Mouse (Mus musculus) spleen, adult 2 months (tissue): ENCODE results near the gene Gps2. TPM values are rescaled to one million over a fixed set of nuclear protein-coding genes. Genes with fewer than 3 reads are reported as not detected.

Experiments used
- DNase-seq, 2 experiments: peaks; one replicate each; pipeline versions ENCODE4 v3.0.0 to v3.0.0-alpha.2; 2012 to 2021; ENCODE audit warnings: low spot score in 2 of 2, low read depth in 1 of 2
- H3K27ac ChIP-seq: fragments of 200-500 bp; 2 replicates; pipeline ENCODE4 v1.5.1; 2012; ENCODE audit warnings: low read length, inconsistent platforms; ENCODE audit not compliant: insufficient read depth
- H3K27me3 ChIP-seq: fragments of 200-500 bp; 2 replicates; pipeline ENCODE4 v1.6.1; 2012; ENCODE audit warnings: mild to moderate bottlenecking, moderate library complexity, low read length, inconsistent platforms; ENCODE audit not compliant: control insufficient read depth, insufficient read depth
- H3K36me3 ChIP-seq: fragments of 200-500 bp; 2 replicates; pipeline ENCODE4 v1.6.1; 2012; ENCODE audit warnings: mild to moderate bottlenecking, low read length, inconsistent platforms; ENCODE audit not compliant: control insufficient read depth, insufficient read depth
- H3K4me1 ChIP-seq: fragments of 200-500 bp; 2 replicates; pipeline ENCODE4 v1.6.1; 2011; ENCODE audit warnings: inconsistent platforms; ENCODE audit not compliant: control insufficient read depth, insufficient read depth, insufficient read length
- H3K4me3 ChIP-seq: fragments of 200-500 bp; 2 replicates; pipeline ENCODE4 v1.5.1; 2011; ENCODE audit warnings: mild to moderate bottlenecking, inconsistent platforms; ENCODE audit not compliant: insufficient read depth, insufficient read length; ENCODE audit errors: extremely low read depth
- CTCF ChIP-seq: fragments of 200-500 bp; IDR thresholded peaks from 2 replicates; pipeline ENCODE4 v1.5.1; 2011; ENCODE audit warnings: mild to moderate bottlenecking, inconsistent platforms; ENCODE audit not compliant: insufficient read depth, insufficient read length, insufficient replicate concordance; ENCODE audit errors: extremely low read depth
- POLR2A ChIP-seq: fragments of 200-500 bp; IDR thresholded peaks from 2 replicates; pipeline ENCODE4 v1.6.1; 2011; ENCODE audit warnings: low read depth, low read length, inconsistent platforms
- WGBS: fragments of 180-500 bp; shearing (Covaris S2); methylation state at CpG from one replicate; pipeline ENCODE4 v1.1.7; 2018; 5-methylcytosine and 5-hydroxymethylcytosine counted together
- polyA plus RNA-seq: library from polyadenylated mRNA; depleted of rRNA; stranded (reverse); fragments of >200 nt; gene quantifications from 2 replicates; pipeline ENCODE4 v1.2.3, GENCODE M21; 2012; rRNA removed

Gene Gps2
- polyA plus RNA-seq, result 119 and 145 TPM in 2 replicates

- Histone ChIP-seq H3K27me3 (no peaks in the 10 kb centered on the region), H3K4me3 (peak within 1 kb of the TSS; percentile 78), H3K27ac (peak within 1 kb of the TSS; percentile 86), H3K4me1 (peaks cover 8% of the 10 kb centered on the region), H3K36me3 (peaks cover 46% of the 10 kb centered on the region)
- under 1% methylated on average over 61 of the region's 61 CpGs for WGBS
- TF ChIP-seq CTCF, result no peak
- peak; percentile 39 for TF ChIP-seq POLR2A
- DNase-seq, result peak; percentile 84 to 88
Measured at GRCm38 (mm10) chr11:69913554-69914371, at the start of gene Gps2. Gene Gps2, plus strand, starts transcription at chr11:69913888.

GRCm38 (mm10) chr11:69864138-69864860 is 49.4 kb upstream of the Gps2 start:
- no peak overlapping the region for H3K27ac ChIP-seq

GRCm38 (mm10) chr11:69865561-69865960 is 48.1 kb upstream of the Gps2 start:
- TF ChIP-seq POLR2A (no peak), CTCF (no peak)
- H3K27ac ChIP-seq, result no peak overlapping the region
- WGBS, result 92% methylated on average over 9 of the region's 9 CpGs

More at GRCm38 (mm10) chr11:69864138-69864860, 49.4 kb upstream of the Gps2 start:
- TF ChIP-seq CTCF (no peak), POLR2A (no peak)
- H3K36me3 ChIP-seq, result no peaks in the 10 kb centered on the region
- WGBS, result 50% methylated on average over 8 of the region's 8 CpGs
- no peak for DNase-seq
- H3K4me1 ChIP-seq, result no peaks in the 10 kb centered on the region
- H3K27me3 ChIP-seq, result no peaks in the 10 kb centered on the region
- H3K4me3 ChIP-seq, result no peak overlapping the region

GRCm38 (mm10) chr11:69867335-69867734 is 46.4 kb upstream of the Gps2 start:
- 82% methylated on average over 9 of the region's 9 CpGs for WGBS
- Histone ChIP-seq H3K4me3 (no peak overlapping the region), H3K27me3 (no peaks in the 10 kb centered on the region), H3K36me3 (no peaks in the 10 kb centered on the region), H3K27ac (no peak overlapping the region), H3K4me1 (no peaks in the 10 kb centered on the region)
- DNase-seq, result no peak
- no peak for TF ChIP-seq POLR2A
- TF ChIP-seq CTCF, result no peak

More at GRCm38 (mm10) chr11:69865561-69865960, 48.1 kb upstream of the Gps2 start:
- no peaks in the 10 kb centered on the region for H3K27me3 ChIP-seq
- no peak for DNase-seq
- H3K36me3 ChIP-seq, result no peaks in the 10 kb centered on the region
- no peaks in the 10 kb centered on the region for H3K4me1 ChIP-seq
- no peak overlapping the region for H3K4me3 ChIP-seq

GRCm38 (mm10) chr11:69870289-69871069 is 43.2 kb upstream of the Gps2 start:
- TF ChIP-seq POLR2A (no peak), CTCF (no peak)
- Histone ChIP-seq H3K4me1 (no peaks in the 10 kb centered on the region), H3K4me3 (no peak overlapping the region), H3K27ac (no peak overlapping the region), H3K27me3 (no peaks in the 10 kb centered on the region), H3K36me3 (no peaks in the 10 kb centered on the region)
- DNase-seq, result no peak
- 93% methylated on average over 2 of the region's 2 CpGs for WGBS

- H3K4me3 ChIP-seq, result no peak overlapping the region
- WGBS, result 86% methylated on average over 7 of the region's 7 CpGs
- H3K27me3 ChIP-seq, result no peaks in the 10 kb centered on the region
- no peaks in the 10 kb centered on the region for H3K4me1 ChIP-seq
- no peak for TF ChIP-seq CTCF
- TF ChIP-seq POLR2A, result no peak
- no peak overlapping the region for H3K27ac ChIP-seq
- no peaks in the 10 kb centered on the region for H3K36me3 ChIP-seq
- no peak for DNase-seq
Measured at GRCm38 (mm10) chr11:69871822-69872221, 41.9 kb upstream of the Gps2 start.
